In the genomic region with DNA sequence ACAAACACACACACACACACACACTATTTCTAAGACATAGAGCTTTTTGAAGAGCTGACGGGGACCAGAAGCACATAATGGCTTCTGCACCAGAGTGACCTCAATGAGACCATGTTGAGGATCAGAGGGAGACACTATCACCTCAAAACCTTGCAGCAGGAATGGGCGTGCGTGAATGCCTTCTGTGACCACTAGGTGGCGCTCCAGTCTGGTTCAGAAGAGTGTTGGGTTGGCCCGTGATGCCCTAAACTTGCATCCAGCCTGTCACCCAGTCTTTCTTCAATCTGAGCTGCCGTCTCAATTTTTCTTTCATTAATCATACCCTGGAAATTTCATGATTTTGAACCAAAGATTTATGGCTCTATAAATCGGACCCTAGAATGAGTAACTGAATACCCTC, we compare ENCODE assay signal across 8 mouse cellular contexts.
DNase-seq lines count a peak whose midpoint lies in the region; ATAC-seq lines count a peak whose summit lies in the region.

No protein-coding gene starts in this region.

- DNase-seq in Muller cell, postnatal 12 days (ENCODE audit: inconsistent ontology term): peak; percentile 64
- peak; percentile 45 for DNase-seq in c-Kit-positive CD71-positive TER-119-positive erythroid progenitor cells, embryonic 14.5 days (ENCODE audit: low spot score)
- peak; percentile 92 to 93 for DNase-seq in layer of hippocampus, postnatal 10 days (ENCODE audit: low spot score in 2 of 2)
- DNase-seq in right cerebral cortex, postnatal 25 days: peak; percentile 72
- peak; percentile 64 to 73 for DNase-seq in urinary bladder, postnatal 36 days (ENCODE audit: low spot score in 2 of 2)

- H3K4me3 ChIP-seq in forebrain, embryonic 12.5 days (replicated peaks): no peak overlapping the region

- ATAC-seq in forebrain, embryonic 12.5 days (ENCODE audit: low FRiP score): peak; percentile 59; the same call in 1 of the 2 replicates
- peak; percentile 71 to 84 for ATAC-seq in hematopoietic stem cell, adult 5-6 weeks (replicated peaks in 1 of 2; ENCODE audit: insufficient read depth in 1 of 2, low FRiP score in 2 of 2, low TSS enrichment in 1 of 2, low read depth in 1 of 2, poor library complexity in 2 of 2, severe bottlenecking in 2 of 2)
- ATAC-seq in megakaryocyte, adult 5-6 weeks (ENCODE audit: poor library complexity, severe bottlenecking): peak; percentile 62

- H3K9me3 ChIP-seq in forebrain, embryonic 12.5 days: no peaks in the 10 kb centered on the region

- H3K4me1 ChIP-seq in forebrain, embryonic 12.5 days: peaks cover 28% of the 10 kb centered on the region

- H3K36me3 ChIP-seq in forebrain, embryonic 12.5 days (replicated peaks): 0 out of 2 replicates have a peak, but pooled peaks cover 2% of the 10 kb centered on the region

- no peaks in the 10 kb centered on the region for H3K27me3 ChIP-seq in forebrain, embryonic 12.5 days

- no peak overlapping the region for H3K27ac ChIP-seq in forebrain, embryonic 12.5 days

- H3K4me2 ChIP-seq in forebrain, embryonic 12.5 days: no peak overlapping the region

- WGBS in forebrain, embryonic 12.5 days: 8% methylated on average over 7 of the region's 7 CpGs

- no peak overlapping the region for H3K9ac ChIP-seq in forebrain, embryonic 12.5 days
